Mouse (Mus musculus): ENCODE measurements around the gene Slc9a4. TPM values are rescaled to one million over a fixed set of nuclear protein-coding genes. Genes with fewer than 3 reads are reported as not detected.
A peak's percentile ranks its signal among the peaks of the same experiment; 100 is the strongest.

The Slc9a4 gene
- polyA plus RNA-seq (2014; fragmentation: Nextera tagmentation; extraction: Ambion mirVana), result not detected in 2 replicates

DNA sequence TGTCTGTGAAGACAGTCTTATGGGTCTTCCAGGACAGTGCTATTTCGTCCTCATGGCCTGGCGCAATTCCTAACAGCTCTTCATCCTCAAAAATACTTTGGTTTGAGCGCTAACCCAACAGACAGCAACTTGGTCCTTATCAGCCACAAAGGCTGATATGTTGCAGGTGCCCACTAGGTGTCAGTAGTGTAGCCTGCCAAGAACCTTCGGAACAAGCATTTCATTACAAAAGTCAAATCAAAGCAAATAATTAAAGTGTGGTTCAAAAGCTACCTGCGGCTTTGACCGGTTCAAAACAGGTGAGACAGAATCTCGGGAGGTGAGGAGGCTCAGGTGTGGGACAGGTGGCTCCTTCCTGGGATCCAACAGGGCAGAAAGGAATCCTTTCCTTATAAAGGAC lies at the start of gene Slc9a4:
Gene Slc9a4, plus strand, starts transcription at position 298 of the 400 bp plus-strand sequence.
- H3K9ac ChIP-seq (ENCODE audit: low read length), result no peak within 1 kb of the TSS
- no peaks in the 10 kb centered on the region for H3K4me1 ChIP-seq (replicated peaks; ENCODE audit: control insufficient read depth, insufficient read depth, low read length)
- 12% methylated on average over 7 of the region's 7 CpGs for WGBS
- DNase-seq (ENCODE audit: low spot score), result peak; percentile 71
- H3K36me3 ChIP-seq (ENCODE audit: control insufficient read depth, insufficient read depth, low read length), result no peaks in the 10 kb centered on the region
- no peak for ATAC-seq (replicated peaks; ENCODE audit: low FRiP score, low TSS enrichment, low read depth)
- no peak within 1 kb of the TSS for H3K27ac ChIP-seq (ENCODE audit: low read depth)
- H3K27me3 ChIP-seq (replicated peaks; ENCODE audit: control insufficient read depth, insufficient read depth, low read length), result 0 out of 2 replicates have a peak, but pooled peaks cover 5% of the 10 kb centered on the region
- H3K9me3 ChIP-seq (ENCODE audit: control insufficient read depth, low read length), result no peaks in the 10 kb centered on the region
- no peak within 1 kb of the TSS for H3K4me2 ChIP-seq (ENCODE audit: low read length)
- H3K4me3 ChIP-seq (ENCODE audit: low read depth, low read length), result no peak within 1 kb of the TSS

DNA sequence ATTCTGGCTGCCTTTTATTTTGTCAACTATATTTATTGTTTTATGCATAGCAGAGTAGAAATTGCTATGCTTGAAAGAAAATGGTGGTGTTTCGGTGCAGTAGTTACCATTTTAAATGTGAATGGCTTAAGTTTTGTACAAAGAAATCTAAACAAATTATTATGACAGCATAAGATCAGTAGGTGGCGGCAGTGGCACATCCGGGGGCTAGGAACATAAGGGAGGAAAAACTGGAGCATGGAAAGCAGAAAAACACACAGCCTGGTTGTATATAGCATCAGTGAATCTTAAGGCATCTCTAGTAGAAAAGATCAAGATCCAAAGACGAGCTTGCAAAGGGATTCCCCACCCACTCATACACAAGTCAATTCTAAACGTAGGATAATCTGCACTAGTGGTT lies 42.3 kb upstream of the Slc9a4 start:
- H3K27me3 ChIP-seq (replicated peaks; ENCODE audit: control insufficient read depth, insufficient read depth, low read length), result no peaks in the 10 kb centered on the region
- no peaks in the 10 kb centered on the region for H3K9me3 ChIP-seq (ENCODE audit: control insufficient read depth, low read length)
- no peak overlapping the region for H3K27ac ChIP-seq (ENCODE audit: low read depth)
- no peak overlapping the region for H3K4me2 ChIP-seq (ENCODE audit: low read length)
- ATAC-seq (replicated peaks; ENCODE audit: low FRiP score, low TSS enrichment, low read depth), result no peak
- H3K4me3 ChIP-seq (ENCODE audit: low read depth, low read length), result no peak overlapping the region
- no peak for DNase-seq (ENCODE audit: low spot score)
- H3K4me1 ChIP-seq (replicated peaks; ENCODE audit: control insufficient read depth, insufficient read depth, low read length), result no peaks in the 10 kb centered on the region
- no peaks in the 10 kb centered on the region for H3K36me3 ChIP-seq (ENCODE audit: control insufficient read depth, insufficient read depth, low read length)
- no peak overlapping the region for H3K9ac ChIP-seq (ENCODE audit: low read length)
- WGBS, result 77% methylated on average over 5 of the region's 5 CpGs

GRCm38 (mm10) chr1:40544650-40545049 lies 35.2 kb upstream of the Slc9a4 start:
- Histone ChIP-seq H3K4me3 (ENCODE audit: low read depth, low read length) (no peak overlapping the region), H3K4me2 (ENCODE audit: low read length) (no peak overlapping the region), H3K27me3 (replicated peaks; ENCODE audit: control insufficient read depth, insufficient read depth, low read length) (no peaks in the 10 kb centered on the region), H3K36me3 (ENCODE audit: control insufficient read depth, insufficient read depth, low read length) (no peaks in the 10 kb centered on the region), H3K9me3 (ENCODE audit: control insufficient read depth, low read length) (no peaks in the 10 kb centered on the region), H3K4me1 (replicated peaks; ENCODE audit: control insufficient read depth, insufficient read depth, low read length) (no peaks in the 10 kb centered on the region), H3K27ac (ENCODE audit: low read depth) (no peak overlapping the region), H3K9ac (ENCODE audit: low read length) (no peak overlapping the region)
- WGBS, result 2% methylated on average over 2 of the region's 2 CpGs
- ATAC-seq (replicated peaks; ENCODE audit: low FRiP score, low TSS enrichment, low read depth), result no peak
- peak; percentile 75 for DNase-seq (ENCODE audit: low spot score)

GRCm38 (mm10) chr1:40546645-40547044 lies 33.2 kb upstream of the Slc9a4 start:
- H3K36me3 ChIP-seq (ENCODE audit: control insufficient read depth, insufficient read depth, low read length), result no peaks in the 10 kb centered on the region
- no peak for ATAC-seq (replicated peaks; ENCODE audit: low FRiP score, low TSS enrichment, low read depth)
- no peak overlapping the region for H3K27ac ChIP-seq (ENCODE audit: low read depth)
- H3K9ac ChIP-seq (ENCODE audit: low read length), result no peak overlapping the region
- H3K4me2 ChIP-seq (ENCODE audit: low read length), result no peak overlapping the region
- no peak for DNase-seq (ENCODE audit: low spot score)
- H3K4me1 ChIP-seq (replicated peaks; ENCODE audit: control insufficient read depth, insufficient read depth, low read length), result no peaks in the 10 kb centered on the region
- H3K4me3 ChIP-seq (ENCODE audit: low read depth, low read length), result no peak overlapping the region
- 76% methylated on average over 4 of the region's 4 CpGs for whole genome bisulfite sequencing
- no peaks in the 10 kb centered on the region for H3K27me3 ChIP-seq (replicated peaks; ENCODE audit: control insufficient read depth, insufficient read depth, low read length)
- H3K9me3 ChIP-seq (ENCODE audit: control insufficient read depth, low read length), result no peaks in the 10 kb centered on the region

GRCm38 (mm10) chr1:40547064-40547572 lies 32.8 kb upstream of the Slc9a4 start:
- Histone ChIP-seq H3K27me3 (replicated peaks; ENCODE audit: control insufficient read depth, insufficient read depth, low read length) (no peaks in the 10 kb centered on the region), H3K9ac (ENCODE audit: low read length) (no peak overlapping the region), H3K4me1 (replicated peaks; ENCODE audit: control insufficient read depth, insufficient read depth, low read length) (no peaks in the 10 kb centered on the region), H3K27ac (ENCODE audit: low read depth) (no peak overlapping the region), H3K4me2 (ENCODE audit: low read length) (no peak overlapping the region), H3K36me3 (ENCODE audit: control insufficient read depth, insufficient read depth, low read length) (no peaks in the 10 kb centered on the region), H3K9me3 (ENCODE audit: control insufficient read depth, low read length) (no peaks in the 10 kb centered on the region), H3K4me3 (ENCODE audit: low read depth, low read length) (no peak overlapping the region)
- ATAC-seq (replicated peaks; ENCODE audit: low FRiP score, low TSS enrichment, low read depth), result no peak
- DNase-seq (ENCODE audit: low spot score), result no peak
- 72% methylated on average over 11 of the region's 11 CpGs for WGBS

DNA sequence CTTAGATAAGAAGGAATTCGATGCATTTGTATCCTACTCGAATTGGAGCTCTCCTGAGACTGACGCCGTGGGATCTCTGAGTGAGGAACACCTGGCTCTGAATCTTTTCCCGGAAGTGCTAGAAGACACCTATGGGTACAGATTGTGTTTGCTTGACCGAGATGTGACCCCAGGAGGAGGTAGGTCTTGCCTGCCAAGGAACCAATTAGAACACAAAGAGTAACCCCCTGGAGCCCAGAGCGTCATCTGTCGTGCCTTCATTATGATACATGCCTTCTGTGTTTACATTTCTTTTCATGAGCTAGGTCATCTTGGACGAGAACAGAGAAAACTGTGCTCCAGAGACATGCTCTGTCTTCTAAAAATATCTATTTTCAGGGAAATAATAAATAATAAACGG lies 32.1 kb upstream of the Slc9a4 start:
- H3K4me2 ChIP-seq (ENCODE audit: low read length), result no peak overlapping the region
- DNase-seq (ENCODE audit: low spot score) (no peak), ATAC-seq (replicated peaks; ENCODE audit: low FRiP score, low TSS enrichment, low read depth) (no peak)
- H3K27ac ChIP-seq (ENCODE audit: low read depth), result no peak overlapping the region
- H3K36me3 ChIP-seq (ENCODE audit: control insufficient read depth, insufficient read depth, low read length), result no peaks in the 10 kb centered on the region
- no peaks in the 10 kb centered on the region for H3K4me1 ChIP-seq (replicated peaks; ENCODE audit: control insufficient read depth, insufficient read depth, low read length)
- 43% methylated on average over 10 of the region's 10 CpGs for WGBS
- no peaks in the 10 kb centered on the region for H3K9me3 ChIP-seq (ENCODE audit: control insufficient read depth, low read length)
- H3K27me3 ChIP-seq (replicated peaks; ENCODE audit: control insufficient read depth, insufficient read depth, low read length), result no peaks in the 10 kb centered on the region
- H3K4me3 ChIP-seq (ENCODE audit: low read depth, low read length), result no peak overlapping the region
- no peak overlapping the region for H3K9ac ChIP-seq (ENCODE audit: low read length)

- Histone ChIP-seq H3K27me3 (replicated peaks; ENCODE audit: control insufficient read depth, insufficient read depth, low read length) (no peaks in the 10 kb centered on the region), H3K27ac (ENCODE audit: low read depth) (no peak overlapping the region), H3K4me3 (ENCODE audit: low read depth, low read length) (no peak overlapping the region), H3K36me3 (ENCODE audit: control insufficient read depth, insufficient read depth, low read length) (no peaks in the 10 kb centered on the region), H3K4me1 (replicated peaks; ENCODE audit: control insufficient read depth, insufficient read depth, low read length) (no peaks in the 10 kb centered on the region), H3K4me2 (ENCODE audit: low read length) (no peak overlapping the region), H3K9me3 (ENCODE audit: control insufficient read depth, low read length) (no peaks in the 10 kb centered on the region), H3K9ac (ENCODE audit: low read length) (no peak overlapping the region)
- DNase-seq (ENCODE audit: low spot score) (no peak), ATAC-seq (replicated peaks; ENCODE audit: low FRiP score, low TSS enrichment, low read depth) (no peak)
- WGBS, result 63% methylated on average over 4 of the region's 4 CpGs
Observed at GRCm38 (mm10) chr1:40569374-40569773, 10.5 kb upstream of the Slc9a4 start.

DNA sequence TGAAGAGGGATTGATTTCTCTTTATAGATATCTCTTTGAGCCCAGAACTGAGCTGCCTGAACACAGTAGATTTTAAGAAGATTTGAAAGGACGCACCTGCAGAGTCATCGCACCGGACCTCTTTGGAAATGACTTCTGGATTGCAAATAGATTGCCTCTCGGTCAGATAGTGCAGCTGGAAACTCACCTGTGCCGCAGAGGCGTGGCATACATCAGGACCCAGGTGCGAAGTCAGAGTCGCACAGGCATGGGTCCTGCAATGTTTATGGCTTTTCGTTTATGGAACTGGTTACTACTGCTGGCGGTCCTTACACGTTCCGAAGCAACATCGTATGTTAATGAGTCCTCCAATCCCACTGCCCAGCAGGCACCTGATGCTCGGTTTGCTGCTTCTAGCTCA lies 388 bp downstream of the Slc9a4 start:
- 61% methylated on average over 14 of the region's 14 CpGs for WGBS
- ATAC-seq (replicated peaks; ENCODE audit: low FRiP score, low TSS enrichment, low read depth) (no peak), DNase-seq (ENCODE audit: low spot score) (no peak)
- Histone ChIP-seq H3K4me3 (ENCODE audit: low read depth, low read length) (no peak overlapping the region), H3K9me3 (ENCODE audit: control insufficient read depth, low read length) (no peaks in the 10 kb centered on the region), H3K36me3 (ENCODE audit: control insufficient read depth, insufficient read depth, low read length) (no peaks in the 10 kb centered on the region), H3K27ac (ENCODE audit: low read depth) (no peak overlapping the region), H3K4me1 (replicated peaks; ENCODE audit: control insufficient read depth, insufficient read depth, low read length) (no peaks in the 10 kb centered on the region), H3K9ac (ENCODE audit: low read length) (no peak overlapping the region), H3K4me2 (ENCODE audit: low read length) (no peak overlapping the region), H3K27me3 (replicated peaks; ENCODE audit: control insufficient read depth, insufficient read depth, low read length) (0 out of 2 replicates have a peak, but pooled peaks cover 5% of the 10 kb centered on the region)

DNA sequence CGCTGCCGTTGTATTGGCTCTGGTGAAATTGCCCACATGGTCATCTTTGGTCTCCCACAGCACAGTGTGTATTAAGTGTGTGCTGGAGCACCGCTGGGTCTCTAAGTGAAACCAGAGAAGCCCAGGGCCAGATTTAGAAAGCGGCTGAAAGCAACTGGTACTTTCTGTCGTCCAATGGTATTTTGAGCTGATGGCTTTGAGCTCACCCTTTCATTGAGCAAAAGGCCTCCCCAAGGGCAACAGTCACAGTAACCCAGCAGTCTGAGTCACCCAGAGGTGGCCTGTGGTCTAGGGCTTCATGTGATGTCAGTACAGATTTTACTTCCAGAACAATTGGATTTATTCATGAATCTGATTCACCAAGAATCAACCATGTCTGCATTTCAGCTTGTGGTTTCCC lies 6.9 kb downstream of the Slc9a4 start:
- DNase-seq (ENCODE audit: low spot score), result no peak
- H3K36me3 ChIP-seq (ENCODE audit: control insufficient read depth, insufficient read depth, low read length), result no peaks in the 10 kb centered on the region
- no peaks in the 10 kb centered on the region for H3K9me3 ChIP-seq (ENCODE audit: control insufficient read depth, low read length)
- WGBS, result 87% methylated on average over 5 of the region's 5 CpGs
- no peak overlapping the region for H3K4me2 ChIP-seq (ENCODE audit: low read length)
- H3K9ac ChIP-seq (ENCODE audit: low read length), result no peak overlapping the region
- H3K4me1 ChIP-seq (replicated peaks; ENCODE audit: control insufficient read depth, insufficient read depth, low read length), result no peaks in the 10 kb centered on the region
- ATAC-seq (replicated peaks; ENCODE audit: low FRiP score, low TSS enrichment, low read depth), result no peak
- H3K4me3 ChIP-seq (ENCODE audit: low read depth, low read length), result no peak overlapping the region
- no peaks in the 10 kb centered on the region for H3K27me3 ChIP-seq (replicated peaks; ENCODE audit: control insufficient read depth, insufficient read depth, low read length)
- no peak overlapping the region for H3K27ac ChIP-seq (ENCODE audit: low read depth)
